Mouse (Mus musculus): ENCODE measurements around the gene Kcnb1. TPM values are rescaled to one million over a fixed set of nuclear protein-coding genes. Genes with fewer than 3 reads are reported as not detected.

The Kcnb1 gene
- polyA plus RNA-seq, 1 experiment = 0.62 TPM

- Histone ChIP-seq H3K27ac (ENCODE audit: insufficient read depth, low read depth, low read length) (no peak overlapping the region), H3K4me3 (ENCODE audit: insufficient read depth, low read length) (peak overlapping the region; percentile 49), H3K4me1 (ENCODE audit: control insufficient read depth, insufficient read depth, low read length) (no peaks in the 10 kb centered on the region)
- TF ChIP-seq CTCF (IDR thresholded peaks at IDR 0.05; ENCODE audit: low read depth, low read length) (no peak), POLR2A (IDR thresholded peaks at IDR 0.05; ENCODE audit: borderline replicate concordance, low read depth, low read length) (no peak)
Measured at GRCm38 (mm10) chr2:167188315-167189207, 1.4 kb downstream of the Kcnb1 start.

- no peaks in the 10 kb centered on the region for H3K4me1 ChIP-seq (ENCODE audit: control insufficient read depth, insufficient read depth, low read length)
- H3K27ac ChIP-seq (ENCODE audit: insufficient read depth, low read depth, low read length) = no peak overlapping the region
- TF ChIP-seq CTCF (IDR thresholded peaks at IDR 0.05; ENCODE audit: low read depth, low read length) = no peak
- TF ChIP-seq POLR2A (IDR thresholded peaks at IDR 0.05; ENCODE audit: borderline replicate concordance, low read depth, low read length) = no peak
- H3K4me3 ChIP-seq (ENCODE audit: insufficient read depth, low read length) = no peak overlapping the region
Measured at GRCm38 (mm10) chr2:167187119-167187518, 2.8 kb downstream of the Kcnb1 start.

- no peak for TF ChIP-seq CTCF (IDR thresholded peaks at IDR 0.05; ENCODE audit: low read depth, low read length)
- no peak for TF ChIP-seq POLR2A (IDR thresholded peaks at IDR 0.05; ENCODE audit: borderline replicate concordance, low read depth, low read length)
- no peaks in the 10 kb centered on the region for H3K4me1 ChIP-seq (ENCODE audit: control insufficient read depth, insufficient read depth, low read length)
- H3K4me3 ChIP-seq (ENCODE audit: insufficient read depth, low read length) = no peak overlapping the region
- H3K27ac ChIP-seq (ENCODE audit: insufficient read depth, low read depth, low read length) = no peak overlapping the region
Measured at GRCm38 (mm10) chr2:167186544-167186943, 3.4 kb downstream of the Kcnb1 start.

- Histone ChIP-seq H3K4me3 (ENCODE audit: insufficient read depth, low read length) (no peak overlapping the region), H3K4me1 (ENCODE audit: control insufficient read depth, insufficient read depth, low read length) (no peaks in the 10 kb centered on the region), H3K27ac (ENCODE audit: insufficient read depth, low read depth, low read length) (no peak overlapping the region)
- no peak for TF ChIP-seq POLR2A (IDR thresholded peaks at IDR 0.05; ENCODE audit: borderline replicate concordance, low read depth, low read length)
- no peak for TF ChIP-seq CTCF (IDR thresholded peaks at IDR 0.05; ENCODE audit: low read depth, low read length)
Measured at GRCm38 (mm10) chr2:167186003-167186402, 4.0 kb downstream of the Kcnb1 start.

GRCm38 (mm10) chr2:167185432-167185831 lies 4.5 kb downstream of the Kcnb1 start:
- Histone ChIP-seq H3K4me1 (ENCODE audit: control insufficient read depth, insufficient read depth, low read length) (no peaks in the 10 kb centered on the region), H3K4me3 (ENCODE audit: insufficient read depth, low read length) (no peak overlapping the region), H3K27ac (ENCODE audit: insufficient read depth, low read depth, low read length) (no peak overlapping the region)
- TF ChIP-seq POLR2A (IDR thresholded peaks at IDR 0.05; ENCODE audit: borderline replicate concordance, low read depth, low read length) = no peak

GRCm38 (mm10) chr2:167181662-167182389 lies 8.1 kb downstream of the Kcnb1 start:
- H3K27ac ChIP-seq (ENCODE audit: insufficient read depth, low read depth, low read length) = no peak overlapping the region
- no peaks in the 10 kb centered on the region for H3K4me1 ChIP-seq (ENCODE audit: control insufficient read depth, insufficient read depth, low read length)
- no peak overlapping the region for H3K4me3 ChIP-seq (ENCODE audit: insufficient read depth, low read length)
- no peak for TF ChIP-seq CTCF (IDR thresholded peaks at IDR 0.05; ENCODE audit: low read depth, low read length)
- no peak for TF ChIP-seq POLR2A (IDR thresholded peaks at IDR 0.05; ENCODE audit: borderline replicate concordance, low read depth, low read length)

GRCm38 (mm10) chr2:167181096-167181495 lies 8.9 kb downstream of the Kcnb1 start:
- Histone ChIP-seq H3K4me3 (ENCODE audit: insufficient read depth, low read length) (no peak overlapping the region), H3K4me1 (ENCODE audit: control insufficient read depth, insufficient read depth, low read length) (no peaks in the 10 kb centered on the region), H3K27ac (ENCODE audit: insufficient read depth, low read depth, low read length) (no peak overlapping the region)
- no peak for TF ChIP-seq POLR2A (IDR thresholded peaks at IDR 0.05; ENCODE audit: borderline replicate concordance, low read depth, low read length)
- no peak for TF ChIP-seq CTCF (IDR thresholded peaks at IDR 0.05; ENCODE audit: low read depth, low read length)

- no peaks in the 10 kb centered on the region for H3K4me1 ChIP-seq (ENCODE audit: control insufficient read depth, insufficient read depth, low read length)
- TF ChIP-seq CTCF (IDR thresholded peaks at IDR 0.05; ENCODE audit: low read depth, low read length) (no peak), POLR2A (IDR thresholded peaks at IDR 0.05; ENCODE audit: borderline replicate concordance, low read depth, low read length) (no peak)
- no peak overlapping the region for H3K27ac ChIP-seq (ENCODE audit: insufficient read depth, low read depth, low read length)
Measured at GRCm38 (mm10) chr2:167179301-167179700, 10.7 kb downstream of the Kcnb1 start.

GRCm38 (mm10) chr2:167177231-167177641 lies 12.7 kb downstream of the Kcnb1 start:
- no peaks in the 10 kb centered on the region for H3K4me1 ChIP-seq (ENCODE audit: control insufficient read depth, insufficient read depth, low read length)
- no peak overlapping the region for H3K4me3 ChIP-seq (ENCODE audit: insufficient read depth, low read length)
- no peak for TF ChIP-seq POLR2A (IDR thresholded peaks at IDR 0.05; ENCODE audit: borderline replicate concordance, low read depth, low read length)
- no peak for TF ChIP-seq CTCF (IDR thresholded peaks at IDR 0.05; ENCODE audit: low read depth, low read length)
- no peak overlapping the region for H3K27ac ChIP-seq (ENCODE audit: insufficient read depth, low read depth, low read length)

More at GRCm38 (mm10) chr2:167179301-167179700, 10.7 kb downstream of the Kcnb1 start:
- no peak overlapping the region for H3K4me3 ChIP-seq (ENCODE audit: insufficient read depth, low read length)

- H3K4me1 ChIP-seq (ENCODE audit: control insufficient read depth, insufficient read depth, low read length) = no peaks in the 10 kb centered on the region
- no peak for TF ChIP-seq CTCF (IDR thresholded peaks at IDR 0.05; ENCODE audit: low read depth, low read length)
- no peak for TF ChIP-seq POLR2A (IDR thresholded peaks at IDR 0.05; ENCODE audit: borderline replicate concordance, low read depth, low read length)
- H3K27ac ChIP-seq (ENCODE audit: insufficient read depth, low read depth, low read length) = no peak overlapping the region
Measured at GRCm38 (mm10) chr2:167175284-167175683, 14.7 kb downstream of the Kcnb1 start.

More at GRCm38 (mm10) chr2:167175284-167175683, 14.7 kb downstream of the Kcnb1 start:
- H3K4me3 ChIP-seq (ENCODE audit: insufficient read depth, low read length) = no peak overlapping the region
